Comparison of ENCODE assay signal across 8 mouse cellular contexts in the genomic region with DNA sequence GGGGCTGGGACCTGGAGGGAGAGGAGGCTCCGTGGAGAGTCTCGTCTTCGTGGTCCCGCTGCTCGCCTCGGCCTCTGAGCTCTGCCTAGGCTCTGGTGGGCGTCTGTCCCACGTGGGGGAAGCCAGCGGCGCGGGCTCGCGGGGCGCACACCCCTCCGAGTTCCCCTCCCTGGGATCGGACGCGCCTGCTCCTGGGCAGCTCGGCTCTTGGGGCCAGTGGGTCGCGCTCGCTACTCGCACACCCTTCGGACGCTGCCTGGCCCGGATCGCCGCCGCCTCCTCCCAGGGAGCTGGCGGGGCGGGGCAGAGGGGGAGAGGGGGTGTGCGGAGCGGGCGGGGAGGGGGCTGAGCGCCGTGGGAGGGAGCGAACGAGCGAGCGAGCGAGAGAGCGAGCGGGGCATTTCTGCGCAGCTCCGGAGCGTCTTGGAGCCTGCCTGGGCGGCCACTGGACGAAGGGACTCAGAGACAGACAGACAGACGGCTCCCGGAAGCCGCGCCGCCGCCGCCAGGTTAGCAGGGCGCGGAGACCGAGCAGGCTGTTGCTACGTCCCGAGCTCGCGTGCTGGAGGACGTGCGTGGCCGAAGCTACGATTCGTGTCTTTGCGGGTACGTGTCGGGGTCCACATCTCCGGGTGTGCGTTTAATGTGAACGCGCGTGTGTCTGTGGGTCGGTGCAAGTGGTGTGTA. TPM values are rescaled to one million over a fixed set of nuclear protein-coding genes. Genes with fewer than 3 reads are reported as not detected.
DNase-seq lines count a peak whose midpoint lies in the region; ATAC-seq and TF ChIP-seq lines count a peak whose summit lies in the region.

Gene Epb41l1 (plus strand): TSS at position 216 of the 687 bp plus-strand sequence.

- H3K27me3 ChIP-seq in liver, embryonic 12.5 days (replicated peaks), result peaks cover 96% of the 10 kb centered on the region

- no peaks in the 10 kb centered on the region for H3K36me3 ChIP-seq in liver, embryonic 12.5 days

- 0 out of 2 replicates have a peak within 1 kb of the TSS, but pooled peaks have one; percentile 18 for H3K27ac ChIP-seq in cortical plate, adult 2 months (ENCODE audit: insufficient read depth, low read length)
- H3K27ac ChIP-seq in liver, embryonic 12.5 days, result no peak within 1 kb of the TSS

- peak within 1 kb of the TSS; percentile 40; the same call in 1 of the 2 replicates for H3K9ac ChIP-seq in liver, embryonic 12.5 days

- peak within 1 kb of the TSS; percentile 68 for H3K4me3 ChIP-seq in cortical plate, adult 2 months (ENCODE audit: insufficient read depth, low read length)
- peak within 1 kb of the TSS; percentile 52 for H3K4me3 ChIP-seq in liver, embryonic 12.5 days

- peak; percentile 28; the same call in 1 of the 2 replicates for ATAC-seq in liver, embryonic 12.5 days
- 0 out of 2 replicates have a peak, but pooled peaks have one; percentile 4 for ATAC-seq in monocyte, adult 5-6 weeks (replicated peaks; ENCODE audit: insufficient number of reproducible peaks, low FRiP score, low TSS enrichment, poor library complexity, severe bottlenecking)

- no peaks in the 10 kb centered on the region for H3K4me1 ChIP-seq in cortical plate, adult 2 months (ENCODE audit: control insufficient read depth, insufficient read depth, low read length)
- H3K4me1 ChIP-seq in liver, embryonic 12.5 days, result peaks cover 18% of the 10 kb centered on the region

- DNase-seq in right cerebral cortex, adult 18-20 months, result peak; percentile 27
- no peak for DNase-seq in right cerebral cortex, postnatal 36 days (ENCODE audit: low spot score in 2 of 2)
- DNase-seq in heart, adult 9 months (ENCODE audit: low spot score in 2 of 2), result peak; percentile 26 to 30
- peak; percentile 63 to 65 for DNase-seq in kidney, adult 8-10 months
- peak; percentile 21 for DNase-seq in thymus, postnatal 0 days (ENCODE audit: low spot score)

- H3K4me2 ChIP-seq in liver, embryonic 12.5 days, result peak within 1 kb of the TSS; percentile 75

- TF ChIP-seq POLR2A in cortical plate, adult 2 months (IDR thresholded peaks at IDR 0.05; ENCODE audit: extremely low read depth, insufficient read depth, low read length), result no peak

- 1% methylated on average over 76 of the region's 76 CpGs for WGBS in liver, embryonic 12.5 days (ENCODE audit: insufficient replicate concordance)

- TF ChIP-seq CTCF in cortical plate, adult 2 months (IDR thresholded peaks at IDR 0.05; ENCODE audit: extremely low read depth, insufficient read depth, low read length), result no peak

- no peaks in the 10 kb centered on the region for H3K9me3 ChIP-seq in liver, embryonic 12.5 days (replicated peaks)

RNA-seq across cellular contexts. Expression of gene Epb41l1, which starts in this region (rescaled TPM):
- polyA plus RNA-seq in cortical plate, adult 2 months (2012; rRNA removed), result 226 and 245 TPM in 2 replicates
- polyA plus RNA-seq in liver, embryonic 12.5 days (2016; fragmentation: Nextera tagmentation; extraction: Ambion mirVana), result 0.75 and 1.0 TPM in 2 replicates
- 3.5 to 7.1 TPM (median 6.2 TPM) in 3 replicates for total RNA-seq in monocyte, adult 5-6 weeks (2017)
- 0.21 and 0.38 TPM in 2 replicates for polyA plus RNA-seq in thymus, postnatal 0 days (2015; fragmentation: Nextera tagmentation; extraction: Ambion mirVana)

Comparison
In these comparisons a context has a peak if more than half of its experiments do, and no peak if none do; other contexts are left out.
1. RNA of gene Epb41l1 (polyA plus RNA-seq): 226 to 245 TPM in cortical plate, adult 2 months; 0.75 to 1.0 TPM in liver, embryonic 12.5 days and 0.21 to 0.38 TPM in thymus, postnatal 0 days; every median in the first group is over 100 times any median in the second.
2. DNase-seq: peak in right cerebral cortex, adult 18-20 months (single experiment), heart, adult 9 months (2 of 2) and kidney, adult 8-10 months (2 of 2); none in right cerebral cortex, postnatal 36 days (0 of 2).
3. Peak in DNase-seq in thymus, postnatal 0 days; RNA of the gene not detected or under 1 TPM.